Mouse (Mus musculus) MEL (cell line): ENCODE measurements at regions not wholly inside any gene's neighbourhood (a gene's known extent, or its start where the extent isn't known, plus 50 kb on each side); places are given as distances from the start of the nearest gene placed in this dataset.

Source experiments
- DNase-seq: peaks from one replicate; pipeline ENCODE4 v3.0.0; 2011; ENCODE audit warnings: low read depth, low spot score
- H3K27ac ChIP-seq: 2 replicates; pipeline ENCODE4 v1.5.1; 2012; ENCODE audit warnings: low read depth, mild to moderate bottlenecking, control low read depth, low read length, moderate library complexity; ENCODE audit not compliant: control insufficient read depth
- H3K27me3 ChIP-seq, 2 experiments: fragments of 150-350 bp in 1 of 2; sonication (generic) in 1 of 2; 2 replicates each; pipeline ENCODE4 v1.6.1; 2012; ENCODE audit warnings: low read length in 2 of 2, mild to moderate bottlenecking in 2 of 2, improper control_type of control experiment in 1 of 2, moderate library complexity in 1 of 2; ENCODE audit not compliant: insufficient read depth in 2 of 2, control insufficient read depth in 1 of 2
- H3K36me3 ChIP-seq, 2 experiments: 2 replicates each; pipeline ENCODE4 v1.6.1; 2012 to 2014; ENCODE audit warnings: low read length in 2 of 2, improper control_type of control experiment in 1 of 2, inconsistent platforms in 1 of 2, mild to moderate bottlenecking in 1 of 2; ENCODE audit not compliant: insufficient read depth in 2 of 2, control insufficient read depth in 1 of 2
- H3K4me1 ChIP-seq, 2 experiments: fragments of 150-350 bp in 1 of 2; sonication (generic) in 1 of 2; 2 replicates each; pipeline ENCODE4 v1.6.1; 2012; ENCODE audit warnings: low read length in 2 of 2, improper control_type of control experiment in 1 of 2, mild to moderate bottlenecking in 1 of 2; ENCODE audit not compliant: insufficient read depth in 2 of 2, control insufficient read depth in 1 of 2
- H3K4me3 ChIP-seq, 2 experiments: fragments of 150-350 bp in 1 of 2; sonication (generic) in 1 of 2; 2 replicates each; pipeline ENCODE4 v1.5.1; 2012; ENCODE audit warnings: low read depth in 2 of 2, low read length in 2 of 2, mild to moderate bottlenecking in 2 of 2, moderate library complexity in 2 of 2, control low read depth in 1 of 2, improper control_type of control experiment in 1 of 2; ENCODE audit not compliant: control insufficient read depth in 1 of 2, insufficient read depth in 1 of 2
- H3K79me2 ChIP-seq: 2 replicates; pipeline ENCODE4 v1.6.1; 2012; ENCODE audit warnings: mild to moderate bottlenecking, low read length, moderate library complexity; ENCODE audit not compliant: control insufficient read depth, poor library complexity, insufficient read depth
- H3K9ac ChIP-seq: 2 replicates; pipeline ENCODE4 v1.6.1; 2012; ENCODE audit warnings: low read depth, mild to moderate bottlenecking, control low read depth, low read length, moderate library complexity; ENCODE audit not compliant: control insufficient read depth, poor library complexity, severe bottlenecking
- H3K9me3 ChIP-seq: fragments of 150-350 bp; sonication (generic); replicated peaks from 2 replicates; pipeline ENCODE4 v1.6.1; 2012; ENCODE audit warnings: mild to moderate bottlenecking, low read length, improper control_type of control experiment, moderate library complexity; ENCODE audit not compliant: insufficient read depth
- BHLHE40 ChIP-seq: IDR thresholded peaks from 2 replicates; pipeline ENCODE4 v1.6.1; 2012; ENCODE audit warnings: low read depth, mild to moderate bottlenecking, inconsistent platforms, low read length, improper control_type of control experiment, borderline replicate concordance
- CHD1 ChIP-seq: IDR thresholded peaks from 2 replicates; pipeline ENCODE4 v1.6.1; 2012; ENCODE audit warnings: low read depth, mild to moderate bottlenecking, inconsistent platforms, low read length, improper control_type of control experiment
- CTCF ChIP-seq, 3 experiments: IDR thresholded peaks in 2 of 3; conservative IDR thresholded peaks in 1 of 3; 2 replicates each; pipeline ENCODE4 v1.5.1; 2011 to 2012; ENCODE audit warnings: low read length in 3 of 3, low read depth in 2 of 3, mild to moderate bottlenecking in 2 of 3, improper control_type of control experiment in 1 of 3, inconsistent platforms in 1 of 3, mixed read lengths in 1 of 3, moderate library complexity in 1 of 3; ENCODE audit not compliant: control insufficient read depth in 1 of 3, insufficient read depth in 1 of 3, poor library complexity in 1 of 3, severe bottlenecking in 1 of 3
- E2F4 ChIP-seq: IDR thresholded peaks from 2 replicates; pipeline ENCODE4 v1.6.1; 2011; ENCODE audit warnings: low read depth, low read length, improper control_type of control experiment, borderline replicate concordance
- ELF1 ChIP-seq: IDR thresholded peaks from 2 replicates; pipeline ENCODE4 v1.6.1; 2014; ENCODE audit warnings: low read depth, mild to moderate bottlenecking, inconsistent platforms, low read length, improper control_type of control experiment, moderate library complexity
- ETS1 ChIP-seq: IDR thresholded peaks from 2 replicates; pipeline ENCODE4 v1.6.1; 2012; ENCODE audit warnings: low read depth, mild to moderate bottlenecking, inconsistent platforms, low read length, improper control_type of control experiment, moderate library complexity
- GATA1 ChIP-seq: IDR thresholded peaks from 2 replicates; pipeline ENCODE4 v1.6.1; 2011; ENCODE audit warnings: low read depth, low read length, improper control_type of control experiment
- MEF2A ChIP-seq: IDR thresholded peaks from 2 replicates; pipeline ENCODE4 v1.6.1; 2014; ENCODE audit warnings: low read depth, mild to moderate bottlenecking, inconsistent platforms, low read length, improper control_type of control experiment; ENCODE audit not compliant: poor library complexity, insufficient replicate concordance, severe bottlenecking; ENCODE audit errors: extremely low read depth
- MYB ChIP-seq: IDR thresholded peaks from 2 replicates; pipeline ENCODE4 v1.6.1; 2011; ENCODE audit warnings: mild to moderate bottlenecking, low read depth, low read length, improper control_type of control experiment
- POLR2A ChIP-seq, 2 experiments: IDR thresholded peaks; 2 replicates each; pipeline ENCODE4 v1.6.1; 2011 to 2012; ENCODE audit warnings: low read length in 2 of 2, mild to moderate bottlenecking in 2 of 2, control low read depth in 1 of 2, improper control_type of control experiment in 1 of 2, low read depth in 1 of 2, moderate library complexity in 1 of 2; ENCODE audit not compliant: control insufficient read depth in 1 of 2, insufficient read depth in 1 of 2, poor library complexity in 1 of 2
- POLR2AphosphoS2 ChIP-seq: IDR thresholded peaks from 2 replicates; pipeline ENCODE4 v1.6.1; 2011; ENCODE audit warnings: low read length, improper control_type of control experiment
- RAD21 ChIP-seq: IDR thresholded peaks from 2 replicates; pipeline ENCODE4 v1.6.1; 2011; ENCODE audit warnings: mild to moderate bottlenecking, low read depth, low read length, improper control_type of control experiment
- RCOR1 ChIP-seq: IDR thresholded peaks from 2 replicates; pipeline ENCODE4 v1.6.1; 2012; ENCODE audit warnings: low read depth, mild to moderate bottlenecking, inconsistent platforms, low read length, improper control_type of control experiment
- SIN3A ChIP-seq: IDR thresholded peaks from 2 replicates; pipeline ENCODE4 v1.6.1; 2012; ENCODE audit warnings: low read length, improper control_type of control experiment, inconsistent platforms
- SMC3 ChIP-seq: IDR thresholded peaks from 2 replicates; pipeline ENCODE4 v1.6.1; 2011; ENCODE audit warnings: low read depth, low read length, improper control_type of control experiment
- TBP ChIP-seq: IDR thresholded peaks from 2 replicates; pipeline ENCODE4 v1.8.0; 2011; ENCODE audit warnings: low read depth, low read length, improper control_type of control experiment
- UBTF ChIP-seq: IDR thresholded peaks from 2 replicates; pipeline ENCODE4 v1.6.1; 2012; ENCODE audit warnings: low read depth, mild to moderate bottlenecking, inconsistent platforms, low read length, improper control_type of control experiment, moderate library complexity, borderline replicate concordance; ENCODE audit not compliant: insufficient read depth
- USF1 ChIP-seq: IDR thresholded peaks from 2 replicates; pipeline ENCODE4 v1.6.1; 2014; ENCODE audit warnings: low read depth, mild to moderate bottlenecking, inconsistent platforms, low read length, improper control_type of control experiment, moderate library complexity
- ZC3H11A ChIP-seq: IDR thresholded peaks from 2 replicates; pipeline ENCODE4 v1.6.1; 2012; ENCODE audit warnings: low read depth, mild to moderate bottlenecking, inconsistent platforms, low read length, improper control_type of control experiment
- ZKSCAN1 ChIP-seq: IDR thresholded peaks from 2 replicates; pipeline ENCODE4 v1.6.1; 2012; ENCODE audit warnings: low read depth, mild to moderate bottlenecking, inconsistent platforms, low read length, improper control_type of control experiment, moderate library complexity
- ZMIZ1 ChIP-seq: IDR thresholded peaks from 2 replicates; pipeline ENCODE4 v1.6.1; 2012; ENCODE audit warnings: low read depth, mild to moderate bottlenecking, inconsistent platforms, low read length, improper control_type of control experiment, moderate library complexity
- ZNF384 ChIP-seq: IDR thresholded peaks from 2 replicates; pipeline ENCODE4 v1.6.1; 2012; ENCODE audit warnings: low read depth, mild to moderate bottlenecking, inconsistent platforms, low read length, improper control_type of control experiment

DNA sequence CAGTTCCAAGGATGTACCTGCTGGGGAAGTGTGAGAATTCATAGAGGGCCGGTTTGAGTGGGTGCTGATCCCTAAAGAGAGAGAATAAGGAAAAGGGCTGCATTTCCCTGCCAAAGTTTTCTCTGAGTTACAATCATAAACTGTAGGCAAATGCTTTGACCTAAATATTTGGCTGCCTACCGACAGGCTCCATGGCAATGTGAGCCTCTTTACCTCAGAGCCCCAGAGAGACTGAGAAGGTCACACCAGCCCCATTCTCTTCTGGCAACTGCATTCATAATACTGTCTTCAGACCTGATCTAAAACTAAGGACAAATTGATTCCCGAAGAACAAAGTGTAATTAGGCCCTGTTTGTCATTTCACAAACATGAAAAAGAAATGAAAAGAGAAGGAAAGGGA is 184.4 kb downstream of the S1pr1 start:
- no peak overlapping the region for H3K4me3 ChIP-seq
- H3K27me3 ChIP-seq = peaks cover 0 to 7% of the 10 kb centered on the region in 2 experiments
- H3K9ac ChIP-seq = no peak overlapping the region
- no peak for TF ChIP-seq POLR2AphosphoS2
- no peak for TF ChIP-seq MYB
- TF ChIP-seq CHD1 = no peak
- no peak for TF ChIP-seq E2F4
- TF ChIP-seq ELF1 = no peak
- TF ChIP-seq CTCF (IDR thresholded peaks at IDR 0.05 in 2 of 3, conservative IDR thresholded peaks at IDR 0.05 in 1 of 3; ENCODE audit: control insufficient read depth in 1 of 3, insufficient read depth in 1 of 3, low read depth in 2 of 3, low read length in 3 of 3, poor library complexity in 1 of 3, severe bottlenecking in 1 of 3) = no peak
- no peak for TF ChIP-seq ZKSCAN1
- TF ChIP-seq ZNF384 = no peak
- TF ChIP-seq MEF2A = no peak
- no peak for TF ChIP-seq BHLHE40
- TF ChIP-seq SIN3A = no peak
- TF ChIP-seq ZC3H11A = no peak
- TF ChIP-seq UBTF = no peak
- TF ChIP-seq USF1 = no peak
- no peak for TF ChIP-seq GATA1
- TF ChIP-seq ETS1 = no peak
- no peak for TF ChIP-seq RCOR1
- TF ChIP-seq ZMIZ1 = no peak
- no peak for TF ChIP-seq TBP
- H3K9me3 ChIP-seq = no peaks in the 10 kb centered on the region
- no peak overlapping the region for H3K27ac ChIP-seq
- no peaks in the 10 kb centered on the region for H3K79me2 ChIP-seq
- H3K4me1 ChIP-seq = no peaks in the 10 kb centered on the region
- DNase-seq = no peak
- H3K36me3 ChIP-seq = no peaks in the 10 kb centered on the region

DNA sequence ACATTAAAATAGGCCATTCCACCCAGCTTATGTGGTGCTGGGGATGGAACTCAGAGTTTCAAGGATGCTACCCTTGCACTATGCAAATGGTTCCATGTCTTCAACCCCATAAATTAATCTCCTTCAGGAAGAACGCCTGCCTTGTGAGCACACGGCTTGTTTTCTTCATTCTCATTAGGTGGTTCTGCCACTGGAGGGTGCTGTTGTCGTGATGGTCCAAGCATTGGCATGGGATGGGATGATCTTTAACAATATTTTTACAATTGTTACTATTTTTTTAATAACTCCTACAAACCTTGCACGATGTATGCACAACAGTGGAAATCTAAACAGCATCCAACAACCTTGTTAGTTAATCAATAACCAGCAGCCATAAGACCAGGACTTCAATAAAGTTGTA is 185.0 kb downstream of the S1pr1 start:
- peaks cover 0 to 7% of the 10 kb centered on the region in 2 experiments for H3K27me3 ChIP-seq
- H3K9me3 ChIP-seq = no peaks in the 10 kb centered on the region
- no peaks in the 10 kb centered on the region for H3K79me2 ChIP-seq
- no peaks in the 10 kb centered on the region for H3K36me3 ChIP-seq
- TF ChIP-seq ELF1 = no peak
- peak; percentile 42 for TF ChIP-seq SMC3
- no peak for TF ChIP-seq POLR2A (IDR thresholded peaks at IDR 0.05; ENCODE audit: control insufficient read depth in 1 of 2, insufficient read depth in 1 of 2, low read depth in 1 of 2, low read length in 2 of 2, poor library complexity in 1 of 2)
- peak; percentile 41 for TF ChIP-seq RAD21
- TF ChIP-seq CTCF (IDR thresholded peaks at IDR 0.05 in 2 of 3, conservative IDR thresholded peaks at IDR 0.05 in 1 of 3; ENCODE audit: control insufficient read depth in 1 of 3, insufficient read depth in 1 of 3, low read depth in 2 of 3, low read length in 3 of 3, poor library complexity in 1 of 3, severe bottlenecking in 1 of 3) = peak; percentile 25 to 50 (median 47)
- TF ChIP-seq ZC3H11A = peak; percentile 17; the same call in 1 of the 2 replicates
- TF ChIP-seq, all 39 proteins: peak for 4
- no peak overlapping the region for H3K4me3 ChIP-seq
- DNase-seq = peak; percentile 12
- H3K4me1 ChIP-seq = no peaks in the 10 kb centered on the region
- no peak overlapping the region for H3K27ac ChIP-seq
- H3K9ac ChIP-seq = no peak overlapping the region
